Mouse (Mus musculus) heart, embryonic 14.5 days (tissue): Measurements from ENCODE around the gene Ngef. TPM values are rescaled to one million over a fixed set of nuclear protein-coding genes. Genes with fewer than 3 reads are reported as not detected.

Experiments used
- ATAC-seq: fragments of 200-750 bp; cut with Nextera tagmentation; 2 replicates; pipeline ENCODE4 v1.8.0; 2017; ENCODE audit warnings: low read depth, moderate TSS enrichment; ENCODE audit not compliant: insufficient number of reproducible peaks, insufficient read depth, low FRiP score
- H3K27ac ChIP-seq, 2 experiments: fragments of 200-500 bp in 1 of 2; fragments of 300-500 bp in 1 of 2; sonication (generic) in 1 of 2; replicated peaks in 1 of 2; 2 replicates each; pipeline ENCODE4 v1.5.1; 2012 to 2014; ENCODE audit warnings: low read depth in 2 of 2, low read length in 2 of 2, control low read depth in 1 of 2, mild to moderate bottlenecking in 1 of 2, mixed read lengths in 1 of 2; ENCODE audit not compliant: control insufficient read depth in 1 of 2, insufficient read depth in 1 of 2
- H3K27me3 ChIP-seq: fragments of 300-500 bp; sonication (generic); 2 replicates; pipeline ENCODE4 v1.6.1; 2014; ENCODE audit warnings: mild to moderate bottlenecking, low read length, control low read depth; ENCODE audit not compliant: control insufficient read depth, insufficient read depth
- H3K36me3 ChIP-seq: fragments of 300-500 bp; sonication (generic); 2 replicates; pipeline ENCODE4 v1.6.1; 2014; ENCODE audit warnings: mild to moderate bottlenecking, control low read depth, low read length, mixed read lengths; ENCODE audit not compliant: control insufficient read depth, insufficient read depth
- H3K4me1 ChIP-seq, 2 experiments: fragments of 200-500 bp in 1 of 2; fragments of 300-500 bp in 1 of 2; sonication (generic) in 1 of 2; 2 replicates each; pipeline ENCODE4 v1.6.1; 2012 to 2014; ENCODE audit warnings: low read length in 2 of 2, control low read depth in 1 of 2, mixed read lengths in 1 of 2; ENCODE audit not compliant: control insufficient read depth in 2 of 2, insufficient read depth in 2 of 2
- H3K4me2 ChIP-seq: fragments of 300-500 bp; sonication (generic); 2 replicates; pipeline ENCODE4 v1.6.1; 2014; ENCODE audit warnings: mild to moderate bottlenecking, low read length
- H3K4me3 ChIP-seq, 2 experiments: fragments of 200-500 bp in 1 of 2; fragments of 300-500 bp in 1 of 2; sonication (generic) in 1 of 2; 2 replicates each; pipeline ENCODE4 v1.5.1; 2012 to 2014; ENCODE audit warnings: low read length in 2 of 2, mild to moderate bottlenecking in 2 of 2, control low read depth in 1 of 2, low read depth in 1 of 2, moderate library complexity in 1 of 2; ENCODE audit not compliant: control insufficient read depth in 1 of 2, insufficient read depth in 1 of 2
- H3K9ac ChIP-seq: fragments of 300-500 bp; sonication (generic); 2 replicates; pipeline ENCODE4 v1.6.1; 2014; ENCODE audit warnings: mild to moderate bottlenecking, low read length
- H3K9me3 ChIP-seq: fragments of 300-500 bp; sonication (generic); 2 replicates; pipeline ENCODE4 v1.6.1; 2016; ENCODE audit warnings: low read length, control low read depth; ENCODE audit not compliant: control insufficient read depth
- WGBS: fragments of 180-500 bp; shearing (Covaris S2); extraction: QIAGEN DNeasy Blood & Tissue Kit; methylation state at CpG from one replicate; pipeline ENCODE4 v1.1.7; 2014; 5-methylcytosine and 5-hydroxymethylcytosine counted together
- polyA plus RNA-seq: library from polyadenylated mRNA; unstranded; fragments of >200 nt; fragmentation: Nextera tagmentation; extraction: Ambion mirVana; gene quantifications from 2 replicates; pipeline ENCODE4 v1.2.1, GENCODE M21; 2014

The Ngef gene
- polyA plus RNA-seq, 1 experiment from 2014 or later, result 0.46 TPM

GRCm38 (mm10) chr1:87525041-87525440 lies 48.6 kb downstream of the Ngef start:
- Histone ChIP-seq H3K36me3 (no peaks in the 10 kb centered on the region), H3K4me1 (no peaks in the 10 kb centered on the region), H3K9ac (no peak overlapping the region), H3K27ac (no peak overlapping the region), H3K9me3 (no peaks in the 10 kb centered on the region), H3K27me3 (no peaks in the 10 kb centered on the region), H3K4me2 (no peak overlapping the region), H3K4me3 (no peak overlapping the region)
- WGBS, result 90% methylated on average over 7 of the region's 7 CpGs
- ATAC-seq, result no peak

GRCm38 (mm10) chr1:87521523-87521922 lies 52.1 kb downstream of the Ngef start:
- no peak overlapping the region for H3K4me3 ChIP-seq
- H3K36me3 ChIP-seq, result no peaks in the 10 kb centered on the region
- no peaks in the 10 kb centered on the region for H3K27me3 ChIP-seq
- no peak overlapping the region for H3K27ac ChIP-seq
- no peak for ATAC-seq
- WGBS, result 35% methylated on average over 1 of the region's 1 CpGs
- no peak overlapping the region for H3K4me2 ChIP-seq
- H3K9me3 ChIP-seq, result no peaks in the 10 kb centered on the region
- no peaks in the 10 kb centered on the region for H3K4me1 ChIP-seq
- no peak overlapping the region for H3K9ac ChIP-seq

GRCm38 (mm10) chr1:87520467-87520866 lies 53.2 kb downstream of the Ngef start:
- no peaks in the 10 kb centered on the region for H3K4me1 ChIP-seq
- no peak overlapping the region for H3K27ac ChIP-seq
- H3K9ac ChIP-seq, result no peak overlapping the region
- no peaks in the 10 kb centered on the region for H3K36me3 ChIP-seq
- no peaks in the 10 kb centered on the region for H3K27me3 ChIP-seq
- ATAC-seq, result no peak
- no peak overlapping the region for H3K4me2 ChIP-seq
- H3K9me3 ChIP-seq, result no peaks in the 10 kb centered on the region
- no peak overlapping the region for H3K4me3 ChIP-seq

GRCm38 (mm10) chr1:87510845-87511244 lies 62.8 kb downstream of the Ngef start:
- Histone ChIP-seq H3K9me3 (peaks cover 6% of the 10 kb centered on the region; the same call in 1 of the 2 replicates), H3K27me3 (peaks cover 48% of the 10 kb centered on the region), H3K36me3 (no peaks in the 10 kb centered on the region), H3K4me1 (peaks cover 4 to 12% of the 10 kb centered on the region in 2 experiments; a peak in 3 of 4 replicates), H3K4me2 (peak overlapping the region; percentile 100), H3K4me3 (peak overlapping the region; percentile 52 to 66; a peak in 2 of 4 replicates), H3K27ac (no peak overlapping the region), H3K9ac (no peak overlapping the region)
- no peak for ATAC-seq
- whole genome bisulfite sequencing, result 20% methylated on average over 5 of the region's 5 CpGs

- H3K4me3 ChIP-seq, result peak overlapping the region; percentile 52 to 66
- H3K4me2 ChIP-seq, result peak overlapping the region; percentile 100
- no peak overlapping the region for H3K27ac ChIP-seq
- H3K27me3 ChIP-seq, result peaks cover 48% of the 10 kb centered on the region
- H3K9ac ChIP-seq, result peak overlapping the region; percentile 62; the same call in 1 of the 2 replicates
- peaks cover 6% of the 10 kb centered on the region; the same call in 1 of the 2 replicates for H3K9me3 ChIP-seq
- H3K4me1 ChIP-seq, result peaks cover 4 to 12% of the 10 kb centered on the region in 2 experiments; a peak in 3 of 4 replicates
- under 1% methylated on average over 60 of the region's 61 CpGs for WGBS
- ATAC-seq, result peak; percentile 32; the same call in 1 of the 2 replicates
- H3K36me3 ChIP-seq, result no peaks in the 10 kb centered on the region
Observed at GRCm38 (mm10) chr1:87510166-87510691, 63.4 kb downstream of the Ngef start.

GRCm38 (mm10) chr1:87509561-87510165 lies 64.0 kb downstream of the Ngef start, which contains the start of gene Neu2:
Gene Neu2, plus strand, starts transcription at chr1:87509889.
- WGBS, result 1% methylated on average over 55 of the region's 56 CpGs
- Histone ChIP-seq H3K27me3 (peaks cover 50% of the 10 kb centered on the region), H3K4me2 (peak within 1 kb of the TSS; percentile 100), H3K4me3 (peak within 1 kb of the TSS; percentile 52 to 66), H3K9me3 (peaks cover 6% of the 10 kb centered on the region; the same call in 1 of the 2 replicates), H3K9ac (peak within 1 kb of the TSS; percentile 62; the same call in 1 of the 2 replicates), H3K27ac (no peak within 1 kb of the TSS), H3K4me1 (peaks cover 4 to 12% of the 10 kb centered on the region in 2 experiments; a peak in 3 of 4 replicates), H3K36me3 (no peaks in the 10 kb centered on the region)
- ATAC-seq, result no peak

GRCm38 (mm10) chr1:87508591-87509560 lies 64.8 kb downstream of the Ngef start:
- Histone ChIP-seq H3K4me1 (peaks cover 4 to 12% of the 10 kb centered on the region in 2 experiments; a peak in 3 of 4 replicates), H3K27me3 (peaks cover 58% of the 10 kb centered on the region), H3K9ac (no peak overlapping the region; the same call in 1 of the 2 replicates), H3K27ac (no peak overlapping the region), H3K9me3 (peaks cover 6% of the 10 kb centered on the region; the same call in 1 of the 2 replicates), H3K4me3 (peak overlapping the region; percentile 52 to 66), H3K4me2 (peak overlapping the region; percentile 100), H3K36me3 (no peaks in the 10 kb centered on the region)
- 20% methylated on average over 26 of the region's 26 CpGs for WGBS
- ATAC-seq, result 0 out of 2 replicates have a peak, but pooled peaks have one; percentile 22
